In the genomic region with DNA sequence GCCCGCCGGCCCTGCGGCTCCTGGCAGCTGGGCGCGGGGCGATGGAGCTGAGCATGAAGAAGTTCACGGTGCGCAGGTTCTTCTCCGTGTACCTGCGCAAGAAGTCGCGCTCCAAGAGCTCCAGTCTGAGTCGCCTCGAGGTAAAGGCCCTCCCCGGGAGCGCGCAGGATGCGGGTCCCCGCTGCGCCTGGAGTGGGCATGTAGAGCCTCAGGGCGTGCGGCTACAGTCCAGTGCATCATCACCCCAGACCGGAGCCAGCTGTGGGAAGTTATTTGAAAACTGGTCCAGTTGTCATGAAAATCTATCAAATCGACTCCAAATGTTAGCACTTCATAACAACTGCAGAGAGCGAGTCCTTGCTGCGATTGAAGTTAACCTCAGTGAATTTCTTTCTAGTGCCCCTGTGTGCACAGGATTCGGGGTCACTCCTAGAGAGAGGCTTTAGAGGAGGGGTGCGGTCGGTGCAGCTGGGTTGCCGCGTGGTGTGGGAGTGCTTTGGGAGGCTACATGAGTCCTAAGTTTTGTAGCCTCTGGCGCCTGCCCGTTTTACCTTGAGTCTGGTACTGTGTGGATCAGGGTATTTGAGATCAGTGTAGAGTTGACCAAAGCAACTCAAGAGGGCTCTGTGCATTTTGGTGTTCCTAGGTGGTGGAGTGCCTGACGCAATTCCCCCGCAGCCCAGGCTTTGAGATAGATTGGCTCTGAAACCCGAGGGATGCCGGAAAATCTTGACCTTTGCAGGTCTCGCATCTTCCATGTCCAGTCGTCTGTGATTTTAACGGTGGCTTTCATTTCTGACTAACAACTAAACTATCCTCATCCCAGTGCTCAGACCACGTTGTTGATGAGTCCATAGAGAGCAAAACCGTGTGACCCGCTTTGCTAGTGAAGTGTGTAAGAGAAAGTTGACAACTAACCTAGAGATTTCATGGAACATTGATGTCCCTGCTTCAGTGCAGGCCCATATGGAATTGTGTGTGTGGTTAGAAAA, we compare ENCODE assay signal across 8 mouse cellular contexts. TPM values are rescaled to one million over a fixed set of nuclear protein-coding genes. Genes with fewer than 3 reads are reported as not detected.
DNase-seq lines count a peak whose midpoint lies in the region; ATAC-seq and TF ChIP-seq lines count a peak whose summit lies in the region.

No protein-coding gene starts in this region.

- H3K4me1 ChIP-seq in heart, embryonic 15.5 days (replicated peaks): peaks cover 31% of the 10 kb centered on the region
- peaks cover 5% of the 10 kb centered on the region for H3K4me1 ChIP-seq in embryonic fibroblast, embryonic 13.5 days (ENCODE audit: control insufficient read depth, insufficient read depth, low read length)
- H3K4me1 ChIP-seq in kidney, postnatal 0 days (replicated peaks; ENCODE audit: insufficient read depth, low read length): 0 out of 2 replicates have a peak, but pooled peaks cover 13% of the 10 kb centered on the region
- peaks cover 26% of the 10 kb centered on the region for H3K4me1 ChIP-seq in midbrain, embryonic 15.5 days

- no peak for DNase-seq in heart, postnatal 14 days
- peak; percentile 58 for DNase-seq in MN1 (ENCODE audit: low spot score)
- no peak for DNase-seq in kidney, postnatal 0 days (ENCODE audit: low spot score)
- no peak for DNase-seq in natural killer cell, adult 2 months (ENCODE audit: low spot score in 2 of 2)
- no peak for DNase-seq in gastrocnemius, adult 18-20 months (ENCODE audit: low spot score)

- peak overlapping the region; percentile 82 for H3K4me3 ChIP-seq in heart, embryonic 15.5 days
- peak overlapping the region; percentile 87 for H3K4me3 ChIP-seq in embryonic fibroblast, embryonic 13.5 days (ENCODE audit: insufficient read depth, low read length)
- peak overlapping the region; percentile 71 for H3K4me3 ChIP-seq in kidney, postnatal 0 days (replicated peaks; ENCODE audit: low read depth, low read length)
- peak overlapping the region; percentile 87 for H3K4me3 ChIP-seq in midbrain, embryonic 15.5 days

- TF ChIP-seq POLR2A in embryonic fibroblast, embryonic 13.5 days (IDR thresholded peaks at IDR 0.05; ENCODE audit: low read depth, low read length): no peak

- intact Hi-C loops in heart, postnatal 14 days (cut with DNase I): no loop called here

- peak overlapping the region; percentile 82 for H3K9ac ChIP-seq in heart, embryonic 15.5 days
- peak overlapping the region; percentile 70 for H3K9ac ChIP-seq in kidney, postnatal 0 days (ENCODE audit: low read depth, low read length)
- H3K9ac ChIP-seq in midbrain, embryonic 15.5 days: peak overlapping the region; percentile 66

- no peak for TF ChIP-seq CTCF in embryonic fibroblast, embryonic 13.5 days (IDR thresholded peaks at IDR 0.05; ENCODE audit: borderline replicate concordance, insufficient read depth, low read length)
- TF ChIP-seq CTCF in kidney, postnatal 0 days (IDR thresholded peaks at IDR 0.05; ENCODE audit: low read depth): no peak

- no peaks in the 10 kb centered on the region for H3K27me3 ChIP-seq in heart, embryonic 15.5 days
- no peaks in the 10 kb centered on the region for H3K27me3 ChIP-seq in kidney, postnatal 0 days (ENCODE audit: insufficient read depth, low read length)
- no peaks in the 10 kb centered on the region for H3K27me3 ChIP-seq in midbrain, embryonic 15.5 days (replicated peaks)

- H3K27ac ChIP-seq in heart, embryonic 15.5 days: peak overlapping the region; percentile 81
- H3K27ac ChIP-seq in embryonic fibroblast, embryonic 13.5 days (ENCODE audit: insufficient read depth, low read length): peak overlapping the region; percentile 42
- peak overlapping the region; percentile 80 for H3K27ac ChIP-seq in kidney, postnatal 0 days
- peak overlapping the region; percentile 83 for H3K27ac ChIP-seq in midbrain, embryonic 15.5 days

- no peaks in the 10 kb centered on the region for H3K9me3 ChIP-seq in heart, embryonic 15.5 days (replicated peaks)
- H3K9me3 ChIP-seq in kidney, postnatal 0 days (replicated peaks; ENCODE audit: low read length): no peaks in the 10 kb centered on the region
- no peaks in the 10 kb centered on the region for H3K9me3 ChIP-seq in midbrain, embryonic 15.5 days

- no peaks in the 10 kb centered on the region for H3K36me3 ChIP-seq in heart, embryonic 15.5 days
- H3K36me3 ChIP-seq in kidney, postnatal 0 days (ENCODE audit: insufficient read depth, low read length): no peaks in the 10 kb centered on the region
- H3K36me3 ChIP-seq in midbrain, embryonic 15.5 days (replicated peaks): no peaks in the 10 kb centered on the region

- 0 out of 2 replicates have a peak, but pooled peaks have one; percentile 16 for ATAC-seq in heart, embryonic 15.5 days (replicated peaks; ENCODE audit: insufficient number of reproducible peaks, insufficient read depth, low FRiP score, low read depth)
- ATAC-seq in kidney, postnatal 0 days (replicated peaks; ENCODE audit: low FRiP score, low read depth): peak; percentile 18; the same call in 1 of the 2 replicates
- ATAC-seq in midbrain, embryonic 15.5 days (replicated peaks): peak; percentile 32; the same call in 1 of the 2 replicates

- WGBS in heart, embryonic 15.5 days: 2% methylated on average over 43 of the region's 43 CpGs
- 2% methylated on average over 43 of the region's 43 CpGs for WGBS in kidney, postnatal 0 days
- 1% methylated on average over 43 of the region's 43 CpGs for WGBS in midbrain, embryonic 15.5 days

- peak overlapping the region; percentile 91 for H3K4me2 ChIP-seq in heart, embryonic 15.5 days
- peak overlapping the region; percentile 74 for H3K4me2 ChIP-seq in kidney, postnatal 0 days (ENCODE audit: low read length)
- peak overlapping the region; percentile 77 for H3K4me2 ChIP-seq in midbrain, embryonic 15.5 days

RNA-seq across cellular contexts. Expression of gene Rps6ka2, which starts 0.7 kb away (rescaled TPM):
- 24.4 and 29.9 TPM in 2 replicates for polyA plus RNA-seq in heart, embryonic 15.5 days (2015; fragmentation: Nextera tagmentation; extraction: Ambion mirVana)
- 10 to 100 TPM; 18.3 to 18.5 TPM for total RNA-seq in heart, postnatal 14 days (2021)
- polyA plus RNA-seq in embryonic fibroblast, embryonic 13.5 days (2011; ENCODE audit: insufficient read length, low read depth, missing spikeins): 21.5 and 22.4 TPM in 2 replicates
- 8.4 and 8.8 TPM in 2 replicates for polyA plus RNA-seq in kidney, postnatal 0 days (2015; fragmentation: Nextera tagmentation; extraction: Ambion mirVana)
- polyA plus RNA-seq in midbrain, embryonic 15.5 days (2015; fragmentation: Nextera tagmentation; extraction: Ambion mirVana): 21.1 and 21.9 TPM in 2 replicates
- total RNA-seq in gastrocnemius, adult 18-20 months (2021): 100 to 1,000 TPM in 1 of 2 experiments, 10 to 100 TPM in 1; 93.6 to 103 TPM
